Mouse (Mus musculus): Measurements from ENCODE around the gene Lilra5. TPM values are rescaled to one million over a fixed set of nuclear protein-coding genes. Genes with fewer than 3 reads are reported as not detected.
"Not testable (repeated sequence)": the region's sequence is repeated elsewhere in the genome, so short reads cannot be mapped to it uniquely, and the experiment has no call there.

Gene Lilra5
- total RNA-seq (2014; fragmentation: Nextera tagmentation) = not detected in 2 replicates
- not detected in 2 replicates for total RNA-seq (2017)

GRCm38 (mm10) chr7:4237454-4237853 lies at the start of gene Lilra5:
Gene Lilra5, plus strand, starts transcription at chr7:4237754.
- ATAC-seq (replicated peaks; ENCODE audit: low FRiP score, low TSS enrichment, poor library complexity, severe bottlenecking) = no peak

GRCm38 (mm10) chr7:4207126-4207525 lies 30.4 kb upstream of the Lilra5 start:
- ATAC-seq (replicated peaks; ENCODE audit: low FRiP score, low TSS enrichment, poor library complexity, severe bottlenecking) = no peak

DNA sequence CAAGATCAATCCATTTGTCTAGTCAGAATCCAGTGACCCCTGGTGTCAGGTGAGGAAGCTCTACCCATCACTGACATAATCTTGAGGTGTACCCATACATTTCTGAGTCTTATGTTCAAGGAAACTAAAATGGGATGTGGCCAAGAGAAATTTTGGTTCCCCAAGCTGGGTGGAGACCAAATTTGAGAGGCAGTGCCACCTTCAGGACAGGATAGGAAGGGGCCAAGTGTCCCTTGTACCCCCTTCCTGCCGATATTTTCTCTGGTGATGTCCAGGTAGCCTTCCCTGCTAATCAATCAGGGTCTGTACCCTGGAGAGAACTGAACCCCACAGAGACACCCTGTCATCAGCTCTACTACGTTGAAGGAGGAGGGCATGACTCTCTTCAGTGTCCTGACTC lies 28.9 kb upstream of the Lilra5 start:
- no peak for ATAC-seq (replicated peaks; ENCODE audit: low FRiP score, low TSS enrichment, poor library complexity, severe bottlenecking)

DNA sequence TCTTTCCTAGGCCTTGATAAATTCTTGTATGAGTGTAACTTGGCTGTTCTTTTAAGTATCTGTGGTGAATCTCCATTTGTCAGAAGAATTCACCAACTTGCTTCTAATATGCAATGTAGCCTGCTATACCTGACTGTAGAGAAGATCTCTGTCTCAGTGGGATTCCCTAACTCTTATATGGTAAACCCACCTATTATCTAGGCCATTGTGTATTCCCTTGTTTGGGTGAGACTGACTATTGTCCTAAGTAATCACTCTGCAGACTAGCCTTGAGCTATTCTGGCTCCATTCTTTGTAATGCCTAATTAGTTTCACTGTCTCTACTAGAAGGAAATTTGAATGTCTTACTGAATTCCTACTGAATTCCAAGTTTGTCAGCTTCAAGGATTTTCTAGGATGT lies 24.1 kb upstream of the Lilra5 start:
- ATAC-seq (replicated peaks; ENCODE audit: low FRiP score, low TSS enrichment, poor library complexity, severe bottlenecking) = not testable (repeated sequence)

DNA sequence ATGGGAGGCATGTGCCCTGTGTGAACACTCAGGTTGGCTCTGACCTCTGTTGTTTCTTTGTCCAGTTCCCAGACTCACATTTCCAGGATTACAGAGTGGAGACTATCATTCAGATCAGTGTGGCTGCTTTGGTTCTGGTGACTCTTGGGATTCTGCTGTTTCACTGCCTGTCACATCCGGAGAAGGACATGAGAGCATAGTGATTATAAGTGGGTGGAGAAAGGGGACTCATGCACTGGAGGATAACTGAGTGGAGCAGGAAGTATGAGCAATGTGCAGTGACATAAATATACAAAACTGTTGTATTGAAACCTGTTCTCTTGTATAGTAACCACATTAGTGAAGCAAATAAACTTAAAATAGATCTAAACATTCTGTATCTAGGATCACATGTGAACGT lies 22.2 kb upstream of the Lilra5 start:
- ATAC-seq (replicated peaks; ENCODE audit: low FRiP score, low TSS enrichment, poor library complexity, severe bottlenecking) = no peak

- no peak for ATAC-seq (replicated peaks; ENCODE audit: low FRiP score, low TSS enrichment, poor library complexity, severe bottlenecking)
These were observed 21.7 kb upstream of the Lilra5 start for GRCm38 (mm10) chr7:4215805-4216204.

GRCm38 (mm10) chr7:4235536-4235935 lies 2.0 kb upstream of the Lilra5 start:
- ATAC-seq (replicated peaks; ENCODE audit: low FRiP score, low TSS enrichment, poor library complexity, severe bottlenecking) = no peak

GRCm38 (mm10) chr7:4239038-4239721 lies 1.6 kb downstream of the Lilra5 start:
- ATAC-seq (replicated peaks; ENCODE audit: low FRiP score, low TSS enrichment, poor library complexity, severe bottlenecking) = no peak

GRCm38 (mm10) chr7:4251211-4251610 lies 13.7 kb downstream of the Lilra5 start:
- ATAC-seq (replicated peaks; ENCODE audit: low FRiP score, low TSS enrichment, poor library complexity, severe bottlenecking) = not testable (repeated sequence)

DNA sequence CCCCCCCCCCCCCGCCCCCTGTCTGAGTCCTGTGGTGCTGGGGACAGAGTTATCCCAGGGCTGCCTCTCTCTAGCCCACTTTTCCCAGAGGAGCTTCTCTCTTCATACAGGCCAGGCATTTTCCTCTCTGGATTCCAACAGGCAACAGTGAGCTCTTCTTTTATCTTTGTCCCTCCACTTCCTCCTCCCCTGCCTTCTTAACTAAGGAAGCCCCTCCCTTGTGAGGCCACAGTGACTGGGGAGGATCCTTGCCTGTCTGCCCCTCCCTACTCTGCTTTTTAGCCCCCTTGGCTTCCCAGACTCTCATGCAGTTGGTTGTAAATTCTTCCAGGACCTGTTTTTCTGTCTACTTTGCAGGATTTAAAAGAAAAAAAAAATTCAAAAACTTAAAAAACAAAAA lies 18.5 kb downstream of the Lilra5 start:
- ATAC-seq (replicated peaks; ENCODE audit: low FRiP score, low TSS enrichment, poor library complexity, severe bottlenecking) = 0 out of 2 replicates have a peak, but pooled peaks have one; percentile 37

- not testable (repeated sequence) for ATAC-seq (replicated peaks; ENCODE audit: low FRiP score, low TSS enrichment, poor library complexity, severe bottlenecking)
These were observed 23.0 kb downstream of the Lilra5 start for GRCm38 (mm10) chr7:4260521-4260920.

DNA sequence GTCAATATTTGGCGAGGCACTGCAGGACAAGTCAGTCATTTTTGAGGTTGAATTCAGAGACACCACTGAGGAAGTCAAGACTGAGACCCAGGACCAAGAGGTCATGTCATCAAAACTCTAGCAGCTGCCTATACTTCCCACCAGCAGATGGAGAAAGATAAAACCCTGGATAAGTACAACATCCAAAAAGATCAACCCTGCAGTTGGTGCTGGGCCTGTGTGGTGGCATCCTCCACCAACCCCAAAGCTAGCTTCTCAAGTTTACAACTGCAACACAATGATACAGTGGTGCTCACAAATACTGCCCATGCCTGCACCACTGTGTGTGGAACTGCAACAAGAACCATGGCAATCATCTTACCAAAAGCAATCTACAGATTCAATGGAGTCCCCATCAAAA lies 34.6 kb downstream of the Lilra5 start:
- not testable (repeated sequence) for ATAC-seq (replicated peaks; ENCODE audit: low FRiP score, low TSS enrichment, poor library complexity, severe bottlenecking)

DNA sequence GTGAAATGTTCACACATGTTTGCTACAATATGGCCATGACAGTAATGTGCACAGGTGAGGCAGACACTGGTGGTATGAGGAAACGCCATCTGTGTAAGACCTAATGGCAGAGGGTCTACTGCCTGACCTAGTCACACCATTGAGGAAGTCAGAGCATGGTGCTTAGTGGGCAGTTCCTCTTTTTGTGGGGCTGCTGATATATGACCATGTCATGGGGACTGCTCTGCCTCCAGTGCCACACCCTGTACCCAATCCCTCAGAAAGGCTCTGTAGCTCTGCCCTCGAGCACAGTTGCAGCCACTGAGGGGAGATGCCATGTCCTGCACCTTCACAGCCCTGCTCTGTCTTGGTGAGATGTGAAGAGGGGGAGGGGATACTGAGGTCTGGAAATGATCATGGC lies 36.3 kb downstream of the Lilra5 start:
- ATAC-seq (replicated peaks; ENCODE audit: low FRiP score, low TSS enrichment, poor library complexity, severe bottlenecking) = not testable (repeated sequence)

DNA sequence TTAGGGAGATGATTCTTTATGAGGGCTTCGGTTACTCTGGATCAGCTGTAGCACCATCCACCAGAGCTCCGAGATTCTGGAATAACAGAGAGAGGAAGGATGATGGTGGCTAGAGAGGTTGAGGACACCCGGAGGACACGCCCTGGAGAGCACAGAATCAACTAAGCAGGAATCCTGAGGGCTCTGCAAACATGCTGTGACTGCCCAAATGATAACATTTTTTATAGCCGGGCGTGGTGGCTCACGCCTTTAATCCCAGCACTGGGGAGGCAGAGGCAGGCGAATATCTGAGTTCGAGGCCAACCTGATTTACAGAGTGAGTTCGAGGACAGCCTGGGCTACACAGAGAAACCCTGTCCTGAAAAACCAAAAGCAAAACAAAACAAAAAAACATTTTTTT lies 37.9 kb downstream of the Lilra5 start:
- ATAC-seq (replicated peaks; ENCODE audit: low FRiP score, low TSS enrichment, poor library complexity, severe bottlenecking) = not testable (repeated sequence)

- no peak for ATAC-seq (replicated peaks; ENCODE audit: low FRiP score, low TSS enrichment, poor library complexity, severe bottlenecking)
These were observed 55.1 kb downstream of the Lilra5 start for GRCm38 (mm10) chr7:4292638-4293037.

Other genes starting within 250 kb of the Lilra5 start
- 10.6 and 13.4 TPM in 2 replicates for gene Lair1, start 174.6 kb upstream of the Lilra5 start, total RNA-seq (2014; fragmentation: Nextera tagmentation)
- 7.2 and 22.0 TPM in 2 replicates for gene Lair1, start 174.6 kb upstream of the Lilra5 start, total RNA-seq (2017)
- not detected in 2 replicates for gene Ttyh1, start 118.3 kb upstream of the Lilra5 start, total RNA-seq (2014; fragmentation: Nextera tagmentation)
- not detected in 2 replicates for gene Ttyh1, start 118.3 kb upstream of the Lilra5 start, total RNA-seq (2017)
- 102 and 142 TPM in 2 replicates for gene Leng8, start 100.7 kb upstream of the Lilra5 start, total RNA-seq (2014; fragmentation: Nextera tagmentation)
- gene Leng8, start 100.7 kb upstream of the Lilra5 start, total RNA-seq (2017) = 21.7 and 26.6 TPM in 2 replicates
- gene Leng9, start 87.4 kb upstream of the Lilra5 start, total RNA-seq (2014; fragmentation: Nextera tagmentation) = 0.47 TPM in 1 of 2 replicates, not detected in the other
- 2.6 and 3.2 TPM in 2 replicates for gene Leng9, start 87.4 kb upstream of the Lilra5 start, total RNA-seq (2017)
- gene Cdc42ep5, start 72.9 kb upstream of the Lilra5 start, total RNA-seq (2014; fragmentation: Nextera tagmentation) = not detected in 2 replicates
- not detected in 2 replicates for gene Cdc42ep5, start 72.9 kb upstream of the Lilra5 start, total RNA-seq (2017)
- gene Ncr1, start 100.0 kb downstream of the Lilra5 start, total RNA-seq (2014; fragmentation: Nextera tagmentation) = 6.5 TPM in 1 of 2 replicates, not detected in the other
- gene Ncr1, start 100.0 kb downstream of the Lilra5 start, total RNA-seq (2017) = 1.6 and 30.8 TPM in 2 replicates
- gene Gp6, start 160.0 kb downstream of the Lilra5 start, total RNA-seq (2014; fragmentation: Nextera tagmentation) = not detected in 2 replicates
- gene Gp6, start 160.0 kb downstream of the Lilra5 start, total RNA-seq (2017) = 0.28 and 0.57 TPM in 2 replicates
- 8.3 and 13.6 TPM in 2 replicates for gene Rdh13, start 207.9 kb downstream of the Lilra5 start, total RNA-seq (2014; fragmentation: Nextera tagmentation)
- gene Rdh13, start 207.9 kb downstream of the Lilra5 start, total RNA-seq (2017) = 14.7 and 17.3 TPM in 2 replicates
- gene Eps8l1, start 222.9 kb downstream of the Lilra5 start, total RNA-seq (2014; fragmentation: Nextera tagmentation) = 4.8 and 6.7 TPM in 2 replicates
- gene Eps8l1, start 222.9 kb downstream of the Lilra5 start, total RNA-seq (2017) = 0.89 and 5.0 TPM in 2 replicates